Mouse (Mus musculus) heart, postnatal 0 days (tissue): ENCODE measurements around the gene Hoxa13. TPM values are rescaled to one million over a fixed set of nuclear protein-coding genes. Genes with fewer than 3 reads are reported as not detected.

Experiments used
- ATAC-seq: fragments of 200-750 bp; cut with Nextera tagmentation; 2 replicates; pipeline ENCODE4 v1.8.0; 2017; ENCODE audit warnings: low read depth, moderate number of reproducible peaks, moderate library complexity; ENCODE audit not compliant: insufficient read depth
- DNase-seq: peaks from one replicate; pipeline ENCODE4 v3.0.0-alpha.2; 2016; ENCODE audit warnings: low spot score
- H3K27ac ChIP-seq: fragments of 300-500 bp; sonication (generic); 2 replicates; pipeline ENCODE4 v1.5.1; 2014; ENCODE audit warnings: low read depth, mild to moderate bottlenecking
- H3K27me3 ChIP-seq: fragments of 300-500 bp; sonication (generic); 2 replicates; pipeline ENCODE4 v1.6.1; 2014; ENCODE audit warnings: low read length, mixed read lengths; ENCODE audit not compliant: control insufficient read depth, insufficient read depth
- H3K36me3 ChIP-seq: fragments of 300-500 bp; sonication (generic); replicated peaks from 2 replicates; pipeline ENCODE4 v1.6.1; 2014; ENCODE audit warnings: low read length, mixed read lengths; ENCODE audit not compliant: control insufficient read depth, insufficient read depth
- H3K4me1 ChIP-seq: fragments of 300-500 bp; sonication (generic); 2 replicates; pipeline ENCODE4 v1.6.1; 2014; ENCODE audit warnings: antibody characterized with exemption; ENCODE audit not compliant: control insufficient read depth, insufficient read depth
- H3K4me2 ChIP-seq: fragments of 300-500 bp; sonication (generic); 2 replicates; pipeline ENCODE4 v1.6.1; 2014; ENCODE audit warnings: low read depth, mild to moderate bottlenecking, low read length, moderate library complexity
- H3K4me3 ChIP-seq: fragments of 300-500 bp; sonication (generic); 2 replicates; pipeline ENCODE4 v1.5.1; 2014; ENCODE audit warnings: low read depth, low read length
- H3K9ac ChIP-seq: fragments of 300-500 bp; sonication (generic); replicated peaks from 2 replicates; pipeline ENCODE4 v1.6.1; 2014; ENCODE audit warnings: low read depth, low read length, mixed read lengths
- H3K9me3 ChIP-seq: fragments of 300-500 bp; sonication (generic); replicated peaks from 2 replicates; pipeline ENCODE4 v1.6.1; 2016; ENCODE audit warnings: low read length; ENCODE audit not compliant: control insufficient read depth
- CTCF ChIP-seq: IDR thresholded peaks from 2 replicates; pipeline ENCODE4 v1.5.1; 2016; ENCODE audit warnings: antibody characterized with exemption, control low read depth, low read depth
- EP300 ChIP-seq: IDR thresholded peaks from 2 replicates; pipeline ENCODE4 v1.6.1; 2016; ENCODE audit warnings: antibody characterized with exemption, low read depth
- WGBS: fragments of 180-500 bp; shearing (Covaris S2); extraction: QIAGEN DNeasy Blood & Tissue Kit; methylation state at CpG from one replicate; pipeline ENCODE4 v1.1.7; 2014; 5-methylcytosine and 5-hydroxymethylcytosine counted together
- polyA plus RNA-seq: library from polyadenylated mRNA; unstranded; fragments of >200 nt; fragmentation: Nextera tagmentation; extraction: Ambion mirVana; gene quantifications from 2 replicates; pipeline ENCODE4 v1.2.1, GENCODE M21; 2015
- total RNA-seq: library from RNA; depleted of rRNA; stranded (reverse); fragments of >200 nt; gene quantifications from 2 replicates; pipeline ENCODE4 v1.2.3, GENCODE M21; 2014; ENCODE audit warnings: low replicate concordance

Gene Hoxa13
- total and polyA plus RNA-seq, 2 experiments from 2014 or later, result not detected

- no peak for ATAC-seq
- no peak overlapping the region for H3K4me2 ChIP-seq
- no peaks in the 10 kb centered on the region for H3K9me3 ChIP-seq
- H3K36me3 ChIP-seq, result no peaks in the 10 kb centered on the region
- 0 out of 2 replicates have a peak, but pooled peaks cover 3% of the 10 kb centered on the region for H3K4me1 ChIP-seq
- DNase-seq, result no peak
- no peak for TF ChIP-seq EP300
- no peak for TF ChIP-seq CTCF
- peaks cover 100% of the 10 kb centered on the region for H3K27me3 ChIP-seq
- H3K4me3 ChIP-seq, result no peak overlapping the region
- H3K27ac ChIP-seq, result no peak overlapping the region
- 11% methylated on average over 7 of the region's 7 CpGs for WGBS
- no peak overlapping the region for H3K9ac ChIP-seq
Measured at GRCm38 (mm10) chr6:52238976-52239375, 21.7 kb downstream of the Hoxa13 start.

GRCm38 (mm10) chr6:52238155-52238545, 22.5 kb downstream of the Hoxa13 start:
- H3K9me3 ChIP-seq, result no peaks in the 10 kb centered on the region
- no peak overlapping the region for H3K27ac ChIP-seq
- no peak for ATAC-seq
- no peak overlapping the region for H3K9ac ChIP-seq
- no peak for DNase-seq
- H3K36me3 ChIP-seq, result no peaks in the 10 kb centered on the region
- H3K27me3 ChIP-seq, result peaks cover 100% of the 10 kb centered on the region
- H3K4me3 ChIP-seq, result no peak overlapping the region
- no peak for TF ChIP-seq EP300
- no peak for TF ChIP-seq CTCF
- WGBS, result 7% methylated on average over 7 of the region's 7 CpGs
- no peak overlapping the region for H3K4me2 ChIP-seq
- H3K4me1 ChIP-seq, result 0 out of 2 replicates have a peak, but pooled peaks cover 3% of the 10 kb centered on the region

- H3K9me3 ChIP-seq, result no peaks in the 10 kb centered on the region
- H3K9ac ChIP-seq, result no peak overlapping the region
- 0 out of 2 replicates have a peak, but pooled peaks cover 3% of the 10 kb centered on the region for H3K4me1 ChIP-seq
- peaks cover 100% of the 10 kb centered on the region for H3K27me3 ChIP-seq
- no peak overlapping the region for H3K4me3 ChIP-seq
- no peak overlapping the region for H3K4me2 ChIP-seq
- H3K36me3 ChIP-seq, result no peaks in the 10 kb centered on the region
- ATAC-seq (no peak), DNase-seq (no peak)
- no peak overlapping the region for H3K27ac ChIP-seq
- 10% methylated on average over 10 of the region's 10 CpGs for WGBS
- no peak for TF ChIP-seq CTCF
- no peak for TF ChIP-seq EP300
Measured at GRCm38 (mm10) chr6:52237346-52238154, 23.1 kb downstream of the Hoxa13 start.

- 0 out of 2 replicates have a peak, but pooled peaks cover 3% of the 10 kb centered on the region for H3K4me1 ChIP-seq
- TF ChIP-seq CTCF, result no peak
- no peak for TF ChIP-seq EP300
- no peak for ATAC-seq
- no peaks in the 10 kb centered on the region for H3K9me3 ChIP-seq
- no peak overlapping the region for H3K4me3 ChIP-seq
- DNase-seq, result no peak
- H3K36me3 ChIP-seq, result no peaks in the 10 kb centered on the region
- H3K9ac ChIP-seq, result no peak overlapping the region
- peaks cover 100% of the 10 kb centered on the region for H3K27me3 ChIP-seq
- 6% methylated on average over 3 of the region's 3 CpGs for WGBS
- H3K27ac ChIP-seq, result no peak overlapping the region
- H3K4me2 ChIP-seq, result no peak overlapping the region
Measured at GRCm38 (mm10) chr6:52236806-52237205, 23.9 kb downstream of the Hoxa13 start.

GRCm38 (mm10) chr6:52235866-52236265, 24.8 kb downstream of the Hoxa13 start:
- H3K27ac ChIP-seq, result no peak overlapping the region
- peaks cover 99% of the 10 kb centered on the region for H3K27me3 ChIP-seq
- ATAC-seq (no peak), DNase-seq (no peak)
- no peaks in the 10 kb centered on the region for H3K36me3 ChIP-seq
- 0 out of 2 replicates have a peak, but pooled peaks cover 3% of the 10 kb centered on the region for H3K4me1 ChIP-seq
- WGBS, result 28% methylated on average over 6 of the region's 6 CpGs
- TF ChIP-seq CTCF (no peak), EP300 (no peak)
- no peak overlapping the region for H3K4me2 ChIP-seq
- no peaks in the 10 kb centered on the region for H3K9me3 ChIP-seq
- H3K9ac ChIP-seq, result no peak overlapping the region
- no peak overlapping the region for H3K4me3 ChIP-seq
